Mouse (Mus musculus) urinary bladder, adult 18-20 months (tissue): ENCODE results near the gene Frs3.
"Not testable (repeated sequence)": the region's sequence is repeated elsewhere in the genome, so short reads cannot be mapped to it uniquely, and the experiment has no call there.

ENCODE experiments used
- DNase-seq, 2 experiments: peaks; one replicate each; pipeline ENCODE4 v3.0.0; 2022; ENCODE audit warnings: low spot score in 2 of 2, mixed read lengths in 2 of 2

Gene Frs3

DNA sequence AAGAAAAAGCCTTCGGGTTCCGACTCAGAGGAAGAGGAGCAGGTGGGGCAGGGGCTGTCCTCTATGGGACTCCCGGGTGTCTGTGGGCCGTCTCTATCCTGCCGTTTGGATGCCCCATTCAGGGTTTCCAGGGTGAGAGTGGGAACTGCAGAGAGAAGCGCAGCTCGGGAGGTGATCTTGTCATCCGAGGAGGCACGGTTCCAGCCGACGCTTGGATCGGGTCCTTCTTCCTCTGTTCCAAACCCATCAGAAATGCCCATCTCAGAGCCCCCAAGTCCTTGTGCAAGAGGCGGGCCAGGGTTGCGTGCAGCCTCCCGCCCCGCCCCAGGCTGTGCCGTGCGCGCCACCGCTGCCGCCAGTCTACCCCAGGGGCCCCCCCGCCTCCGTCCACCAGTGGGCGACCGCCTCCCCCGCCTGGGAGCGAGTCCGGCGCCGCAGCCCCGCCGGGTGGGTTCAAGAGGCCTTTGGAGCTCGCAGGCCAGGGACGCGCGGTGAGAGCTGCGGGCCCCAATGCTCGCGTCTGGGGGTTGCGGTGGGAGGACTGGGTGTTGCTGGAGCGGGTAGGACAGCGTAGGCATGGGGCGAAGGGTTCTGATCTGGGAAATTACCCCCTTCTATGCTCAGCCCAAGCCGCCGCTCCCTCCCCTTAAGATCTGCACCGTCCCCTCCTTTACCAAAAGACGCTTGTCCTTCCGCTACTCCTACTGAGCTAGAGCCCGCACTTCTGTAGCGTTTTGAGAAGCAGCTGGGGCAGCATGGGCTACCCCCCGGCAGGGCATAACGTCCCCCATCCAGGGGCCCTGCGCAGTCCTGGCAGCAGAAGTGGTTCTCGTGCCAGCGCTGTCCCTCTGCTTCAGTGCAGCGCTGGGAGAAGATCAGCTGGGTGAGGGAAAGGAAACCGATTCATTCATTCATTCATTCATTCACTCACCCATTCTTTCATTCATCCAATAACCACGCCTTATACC lies at the start of gene Frs3:
TSS of gene Frs3 (plus strand) at position 423 of the 968 bp plus-strand sequence.
- DNase-seq = peak; percentile 37 to 56

DNA sequence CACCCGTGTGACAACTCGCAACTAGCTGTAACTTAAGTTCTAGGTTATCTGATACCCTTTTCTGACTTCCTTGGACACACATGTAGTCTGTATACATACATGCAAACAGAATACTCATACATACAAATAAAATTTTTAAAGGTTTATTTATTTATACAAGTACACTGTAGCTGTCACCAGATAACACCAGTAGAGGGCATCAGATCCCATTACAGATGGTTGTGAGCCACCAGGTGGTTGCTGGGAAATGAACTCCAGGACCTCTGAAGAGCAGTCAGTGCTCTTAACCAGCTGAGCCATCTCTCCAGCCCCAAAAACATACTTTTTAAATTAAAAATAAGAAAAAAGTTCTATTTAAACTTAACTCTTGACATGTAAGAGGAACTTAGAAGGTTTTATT lies 45.8 kb upstream of the Frs3 start:
- no peak for DNase-seq

DNA sequence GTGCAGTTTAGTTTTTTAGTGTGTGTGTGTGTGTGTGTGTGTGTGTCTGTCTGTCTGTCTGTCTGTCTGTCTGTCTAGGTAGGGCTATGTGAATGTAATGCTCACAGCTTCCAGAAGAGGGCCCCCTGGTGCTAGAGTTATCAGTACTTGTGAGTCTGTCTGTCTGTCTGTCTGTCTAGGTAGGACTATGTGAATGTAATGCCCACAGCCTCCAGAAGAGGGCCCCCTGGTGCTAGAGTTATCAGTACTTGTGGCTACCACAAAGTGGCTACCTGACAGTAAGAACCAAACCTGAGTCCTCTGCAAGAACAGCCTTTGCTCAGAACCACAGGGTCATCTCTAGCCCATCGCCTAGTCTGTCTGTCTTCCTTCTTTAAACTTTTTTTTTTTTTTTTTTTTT lies 42.1 kb upstream of the Frs3 start:
- peak; percentile 6 to 25 for DNase-seq

DNA sequence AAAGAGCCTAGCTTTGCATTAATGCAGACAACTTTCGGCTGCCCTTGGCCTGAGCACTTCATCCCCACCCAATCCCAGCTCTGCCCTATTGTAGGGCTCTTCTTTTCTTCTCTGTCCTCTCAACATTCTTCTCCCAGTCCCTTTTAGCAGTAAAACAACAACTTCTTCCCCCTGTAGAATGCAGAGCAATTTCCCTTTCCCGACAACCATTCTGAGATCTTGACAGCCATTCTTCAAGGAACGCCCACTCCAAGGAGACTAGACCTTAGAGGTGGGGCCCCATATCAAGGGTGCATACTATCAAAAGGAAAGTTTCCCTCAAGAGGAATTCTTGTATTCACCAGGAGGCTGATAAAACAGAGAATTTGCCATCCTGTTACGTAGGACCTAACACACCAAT lies 39.9 kb upstream of the Frs3 start:
- no peak for DNase-seq

DNA sequence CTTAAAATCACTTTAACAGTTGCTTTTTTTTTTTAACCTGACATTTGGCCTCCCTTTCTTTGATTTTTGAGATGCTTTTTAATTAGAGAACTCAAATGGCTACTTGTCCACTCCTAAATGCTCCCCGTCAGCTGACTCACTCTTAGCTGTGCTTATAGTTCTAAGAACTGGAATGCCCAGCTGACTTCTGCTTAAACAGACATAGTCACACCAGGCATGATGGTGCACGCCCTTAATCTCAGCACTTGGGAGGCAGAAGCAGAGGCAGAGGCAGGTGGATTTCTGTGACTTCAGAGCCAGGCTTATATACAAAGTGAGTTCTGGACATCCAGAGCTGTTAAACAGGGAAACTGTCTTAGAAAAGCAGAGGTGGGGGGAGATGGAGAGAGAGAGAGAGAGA lies 36.9 kb upstream of the Frs3 start:
- DNase-seq = no peak

DNA sequence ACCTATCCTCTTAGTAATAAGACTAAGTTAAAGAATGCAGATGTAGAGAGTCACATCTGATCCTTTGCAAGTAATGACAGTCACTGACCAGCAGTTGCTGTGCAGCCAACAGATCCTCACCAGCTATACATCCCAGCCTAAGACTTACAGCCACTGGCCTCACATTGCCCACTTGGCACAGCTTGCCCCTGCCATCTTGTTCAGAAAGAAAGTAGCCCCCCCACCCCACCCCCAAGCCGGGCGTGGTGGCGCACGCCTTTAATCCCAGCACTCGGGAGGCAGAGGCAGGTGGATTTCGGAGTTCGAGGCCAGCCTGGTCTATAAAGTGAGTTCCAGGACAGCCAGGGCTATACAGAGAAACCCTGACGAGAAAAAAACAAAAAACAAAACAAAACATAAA lies 34.5 kb upstream of the Frs3 start:
- DNase-seq = not testable (repeated sequence)

DNA sequence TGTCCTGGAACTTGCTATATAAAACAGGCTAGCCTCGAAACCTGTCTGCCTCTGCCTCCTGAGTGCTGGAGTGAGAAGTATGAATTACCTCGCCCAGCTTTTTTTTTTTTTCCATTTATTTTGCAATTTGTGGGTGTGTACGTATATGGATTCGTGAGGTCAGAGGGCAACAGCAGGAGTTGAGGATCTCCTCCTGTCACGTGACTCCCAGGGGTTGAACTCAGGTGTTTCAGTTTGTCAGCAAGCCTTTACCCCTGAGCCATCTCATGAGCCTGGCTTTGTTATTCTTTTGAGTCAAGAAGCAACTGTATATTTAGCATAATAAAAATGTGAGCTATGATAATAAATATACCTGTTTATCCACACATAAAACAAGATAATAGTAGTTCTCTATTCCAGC lies 33.1 kb upstream of the Frs3 start:
- DNase-seq = no peak

DNA sequence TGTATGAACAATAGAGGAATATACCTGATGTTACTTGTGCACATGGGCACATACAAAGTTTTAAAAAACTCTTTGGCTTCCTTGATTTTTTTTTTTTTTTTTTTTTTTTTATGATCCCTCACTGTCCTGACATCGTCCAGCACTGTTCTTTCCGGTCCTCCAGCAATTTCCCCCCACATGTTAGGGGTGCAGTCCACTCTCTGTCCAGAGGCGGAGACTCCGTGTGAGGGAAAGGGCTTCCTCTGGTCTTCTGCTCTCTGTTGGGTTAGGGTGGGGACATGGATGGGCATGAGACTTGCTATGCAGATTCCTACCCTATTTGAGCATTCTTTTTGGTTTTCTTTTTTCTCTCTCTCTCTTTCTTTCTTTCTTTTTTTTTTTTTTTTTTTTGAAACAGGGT lies 30.9 kb upstream of the Frs3 start:
- DNase-seq = no peak

DNA sequence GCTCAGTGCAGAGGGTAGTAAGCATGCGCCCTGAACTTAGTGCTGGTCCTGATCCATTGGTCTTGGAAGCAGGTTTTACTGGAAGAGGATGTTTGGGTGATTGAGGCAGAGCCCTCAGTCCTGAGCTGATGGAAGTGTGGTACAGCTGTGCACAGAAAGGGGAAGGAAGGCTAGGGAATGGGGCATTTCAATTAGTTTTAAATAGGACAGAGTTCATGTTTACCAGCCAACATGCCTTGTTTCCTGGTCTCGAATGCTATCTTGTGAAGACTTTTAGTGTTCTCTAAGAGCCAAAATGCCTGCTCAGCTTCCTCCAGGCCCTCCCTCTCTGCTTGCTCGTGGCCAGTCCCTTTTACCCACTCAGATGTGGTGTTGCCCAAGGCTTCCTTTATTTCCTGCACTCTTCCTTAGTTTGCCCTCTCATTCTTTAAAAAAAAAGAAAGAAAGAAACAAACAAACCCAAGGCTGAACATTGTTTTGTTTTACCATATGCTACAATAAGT lies 30.0 kb upstream of the Frs3 start:
- DNase-seq = no peak

DNA sequence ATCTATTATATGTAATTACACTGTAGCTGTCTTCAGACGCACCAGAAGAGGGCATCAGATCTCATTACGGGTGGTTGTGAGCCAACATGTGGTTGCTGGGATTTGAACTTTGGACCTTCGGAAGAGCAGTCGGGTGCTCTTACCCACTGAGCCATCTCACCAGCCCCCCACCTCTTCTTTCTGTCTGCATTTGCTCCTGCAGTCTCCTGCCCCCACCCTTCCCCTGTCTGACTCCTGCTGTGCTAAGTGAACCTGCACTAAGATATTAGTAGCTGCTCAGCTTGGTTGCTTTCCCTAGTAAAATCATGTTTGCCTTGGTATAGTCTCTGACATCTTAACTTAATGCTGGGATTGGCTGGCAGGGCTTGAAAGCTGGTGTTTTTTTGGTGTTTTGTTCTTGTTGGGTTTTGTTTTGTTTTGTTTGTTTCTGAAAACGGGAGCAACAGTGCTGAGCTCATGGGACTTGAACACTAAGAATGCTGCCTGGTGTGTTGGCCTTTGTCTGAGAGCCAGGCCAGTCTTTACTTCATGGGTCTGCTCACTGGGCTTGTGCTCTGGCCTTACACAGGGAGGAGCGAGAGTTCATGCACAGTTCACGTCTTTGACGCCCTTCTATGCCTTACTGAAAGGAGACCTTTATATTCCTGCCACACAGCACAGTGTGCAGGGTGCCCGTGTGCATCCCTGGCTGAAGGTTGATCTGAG lies 25.7 kb upstream of the Frs3 start:
- DNase-seq = no peak

DNA sequence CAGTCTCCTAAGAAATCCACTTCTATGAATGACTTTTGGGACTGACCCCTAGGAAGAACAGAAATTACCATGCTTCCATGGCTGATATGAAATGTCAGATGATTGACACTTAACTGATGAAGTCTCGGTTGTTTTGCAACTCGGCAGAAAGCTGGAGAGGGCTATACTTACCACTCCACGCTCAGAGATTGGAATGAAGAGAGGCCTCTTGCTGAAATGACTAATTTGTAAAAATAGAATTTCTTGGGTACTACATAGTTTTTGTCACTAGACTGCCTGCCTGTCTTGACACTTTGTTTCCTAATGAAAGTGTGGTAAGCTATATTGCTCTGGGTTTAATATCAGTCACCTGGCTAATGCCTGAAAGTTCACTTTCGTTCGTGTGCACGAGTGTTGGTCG lies 24.4 kb upstream of the Frs3 start:
- DNase-seq = no peak

DNA sequence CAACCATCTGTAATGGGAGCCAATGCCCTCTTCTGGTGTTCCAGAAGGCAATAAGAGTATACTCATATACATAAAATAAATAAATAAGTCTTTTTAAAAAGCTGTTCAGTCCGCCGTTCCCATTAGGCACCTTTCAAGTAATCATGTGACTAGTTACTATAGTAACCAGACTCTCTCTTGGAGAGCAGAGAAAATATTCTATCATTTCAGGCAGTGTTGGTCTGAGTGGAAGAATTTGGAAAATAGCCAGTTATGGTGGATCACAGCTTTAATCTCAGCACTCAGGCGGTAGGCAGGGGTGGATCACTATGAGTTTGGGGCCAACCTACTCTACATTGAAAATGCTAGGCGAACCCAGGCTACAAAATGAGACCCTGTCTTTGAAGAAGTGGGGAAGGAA lies 19.7 kb upstream of the Frs3 start:
- DNase-seq = no peak

DNA sequence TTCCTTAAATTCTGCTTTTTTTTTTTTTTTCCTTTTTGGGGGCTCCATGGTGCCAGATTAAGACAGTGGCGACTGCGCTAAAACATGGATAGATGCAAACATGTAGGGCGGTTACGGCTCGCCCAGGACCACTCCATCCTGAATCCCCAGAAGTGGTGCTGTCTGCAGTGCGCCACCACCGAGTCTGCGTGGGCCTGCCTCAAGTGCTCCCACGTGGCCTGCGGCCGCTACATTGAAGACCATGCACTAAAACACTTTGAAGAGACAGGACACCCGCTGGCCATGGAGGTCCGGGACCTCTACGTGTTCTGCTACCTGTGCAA lies 16.9 kb upstream of the Frs3 start:
- DNase-seq = no peak

DNA sequence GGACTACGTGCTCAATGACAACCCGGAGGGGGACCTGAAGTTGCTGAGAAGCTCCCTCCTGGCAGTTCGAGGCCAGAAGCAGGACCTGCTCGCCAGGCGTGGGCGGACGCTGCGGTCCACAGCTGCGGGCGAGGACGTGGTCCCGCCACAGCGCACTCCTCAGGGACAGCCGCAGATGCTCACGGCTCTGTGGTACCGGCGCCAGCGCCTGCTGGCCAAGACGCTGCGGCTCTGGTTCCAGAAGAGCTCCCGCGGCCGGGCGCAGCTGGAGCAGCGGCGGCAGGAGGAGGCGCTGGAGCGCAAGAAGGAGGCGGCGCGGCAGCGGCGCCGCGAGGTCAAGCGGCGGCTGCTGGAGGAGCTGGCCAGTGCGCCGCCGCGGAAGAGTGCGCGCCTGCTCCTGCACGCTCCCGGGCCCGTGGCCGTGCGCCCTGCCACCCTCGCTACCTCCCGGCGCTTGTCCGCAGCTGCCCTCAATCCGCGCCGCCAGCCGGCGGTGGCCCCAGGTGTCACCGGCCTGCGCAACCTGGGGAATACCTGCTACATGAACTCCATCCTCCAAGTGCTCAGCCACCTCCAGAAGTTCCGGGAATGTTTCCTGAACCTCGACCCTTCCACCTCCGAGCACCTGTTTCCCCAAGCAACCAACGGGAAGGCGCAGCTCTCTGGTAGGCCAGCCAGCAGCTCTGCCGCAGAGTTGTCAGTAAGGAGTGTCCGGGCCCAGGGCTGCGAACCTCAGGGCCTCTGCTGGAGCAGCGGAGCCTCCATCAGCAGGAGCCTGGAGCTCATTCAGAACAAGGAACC lies 16.3 kb upstream of the Frs3 start:
- DNase-seq = peak; percentile 42 to 53

DNA sequence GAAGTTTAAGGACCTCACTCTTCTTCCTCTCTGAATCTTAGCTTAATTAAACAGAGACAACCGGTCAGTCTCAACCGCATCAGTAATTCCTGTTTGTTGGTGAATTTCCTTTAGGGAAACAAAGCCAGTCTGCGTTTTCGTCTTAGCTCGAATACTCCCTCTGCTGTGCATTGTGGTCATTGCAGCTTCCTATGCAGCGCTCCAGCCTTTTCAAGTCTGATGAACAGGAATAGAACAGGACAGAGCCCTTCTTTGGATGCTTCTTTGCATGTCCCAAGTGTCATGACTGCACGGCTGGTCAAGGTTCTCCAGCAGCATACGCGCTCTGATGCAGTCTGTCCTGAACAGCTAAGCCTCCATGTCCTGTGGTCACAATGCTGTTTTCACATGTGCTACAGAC lies 12.2 kb upstream of the Frs3 start:
- DNase-seq = peak; percentile 42 to 58

DNA sequence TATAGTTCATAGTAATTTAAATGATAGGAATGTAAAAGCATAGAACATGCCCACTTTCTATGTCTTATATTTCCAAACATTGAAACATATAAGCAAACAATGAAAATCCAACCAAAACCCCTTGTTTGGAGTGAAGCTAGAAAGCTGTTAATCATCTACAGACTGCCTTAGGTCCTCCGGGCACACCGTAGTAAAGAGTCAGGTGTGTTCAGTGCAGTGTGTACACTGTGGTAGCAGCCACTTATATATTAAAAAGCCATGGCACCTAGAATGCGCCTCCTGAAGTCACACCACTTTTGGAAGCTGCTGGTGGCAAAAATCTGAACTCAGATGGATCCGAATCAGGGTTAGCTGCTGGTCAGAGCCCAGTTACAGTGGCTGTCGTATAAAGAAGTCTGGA lies 10.6 kb upstream of the Frs3 start:
- DNase-seq = no peak

DNA sequence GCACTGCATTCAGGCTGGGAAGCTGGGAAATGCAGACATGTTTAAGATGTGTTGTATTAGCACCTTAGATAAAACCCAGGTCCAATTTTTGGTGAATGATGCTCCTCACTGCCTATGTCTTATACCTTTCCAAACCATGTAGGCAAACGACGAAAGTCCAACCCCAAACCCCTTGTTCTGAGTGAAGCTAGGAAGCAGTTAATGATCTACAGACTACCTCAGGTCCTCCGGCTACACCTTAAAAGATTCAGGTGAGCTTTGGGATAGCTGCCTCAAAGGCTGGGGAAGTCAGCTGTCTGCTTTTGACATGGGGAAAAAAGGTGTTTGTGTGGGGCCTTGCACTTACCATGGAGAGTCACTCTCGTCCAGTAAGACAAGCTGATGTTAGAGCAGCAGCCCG lies 10.1 kb upstream of the Frs3 start:
- no peak for DNase-seq

DNA sequence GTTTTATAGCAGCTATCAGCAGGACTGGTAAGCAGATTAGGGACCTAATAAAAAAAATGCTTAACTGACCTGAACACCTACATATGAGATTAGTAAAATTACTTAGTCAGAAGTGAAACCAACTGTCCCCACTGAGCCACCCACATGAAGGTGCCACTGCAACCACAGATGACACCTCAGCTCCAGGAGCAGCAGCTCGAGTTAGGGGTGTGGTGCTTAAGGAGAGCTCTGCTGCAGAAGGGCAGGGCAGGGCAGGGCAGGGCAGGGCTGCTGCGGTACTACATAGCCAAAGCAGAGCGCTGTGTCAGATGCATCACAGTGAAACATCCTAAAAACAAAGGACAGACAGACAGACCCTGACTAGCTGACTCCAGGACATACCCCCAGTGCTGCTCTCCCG lies 6.0 kb upstream of the Frs3 start:
- no peak for DNase-seq

DNA sequence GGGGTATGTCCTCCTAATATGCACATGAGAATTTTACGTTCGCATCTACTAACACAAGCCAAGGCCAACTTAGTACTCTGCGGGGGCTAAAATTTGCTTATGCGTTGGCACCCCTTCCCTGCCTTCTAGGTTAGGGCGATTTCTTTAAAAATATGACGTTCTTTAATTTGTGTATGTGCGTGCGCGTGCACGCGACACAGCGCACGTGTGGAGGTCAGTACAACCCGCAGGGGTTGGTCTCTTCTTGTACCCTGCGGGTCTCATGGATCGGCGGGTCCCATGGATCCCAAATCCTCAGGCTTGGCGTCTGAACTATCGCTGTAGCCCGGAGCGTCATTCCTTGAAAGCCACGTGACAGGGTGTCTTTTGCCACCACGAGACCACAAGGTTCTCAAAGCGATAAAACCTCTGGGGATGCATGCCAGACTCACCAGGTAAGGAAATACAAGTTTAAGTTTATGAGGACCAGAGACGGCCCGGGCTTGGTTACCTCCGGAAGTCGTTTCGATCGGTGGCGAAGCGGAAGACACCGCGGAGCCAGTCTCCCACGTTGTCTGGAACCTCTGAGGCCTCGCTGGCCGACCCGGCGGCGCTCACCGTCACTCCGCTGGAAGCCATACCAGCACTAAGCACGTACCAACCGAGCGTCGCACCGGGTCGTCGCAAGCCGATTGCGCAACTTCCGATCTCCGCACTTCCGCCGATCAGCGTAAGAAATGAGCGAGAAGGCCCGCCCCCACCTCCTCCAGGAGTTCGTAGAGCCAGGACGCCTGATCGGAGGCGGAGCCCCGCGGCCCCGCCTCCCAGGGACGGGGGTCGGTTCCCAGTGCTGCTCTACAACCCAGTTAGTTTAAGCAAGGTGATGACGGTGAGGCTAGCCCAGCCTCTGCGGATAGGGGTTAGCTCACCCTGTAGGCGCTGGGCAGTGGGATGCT lies 1.2 kb upstream of the Frs3 start:
- DNase-seq = peak; percentile 89 to 92

DNA sequence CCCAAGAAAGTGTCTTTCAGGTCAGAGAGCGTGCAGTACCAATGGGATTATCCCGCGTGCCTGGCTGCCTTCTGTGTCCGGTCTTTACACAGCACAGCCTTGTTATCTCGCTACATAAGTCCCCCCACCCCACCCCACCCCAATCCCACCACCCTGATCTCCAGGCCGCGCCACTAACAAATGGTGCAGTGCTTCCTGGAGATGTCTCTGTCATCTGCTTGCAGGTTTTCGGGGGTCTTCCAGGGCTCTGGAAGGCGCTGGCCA lies 554 bp upstream of the Frs3 start, which contains the start of gene Tomm6:
TSS of gene Tomm6 (minus strand) at position 43 of the 264 bp plus-strand sequence.
- DNase-seq = no peak

DNA sequence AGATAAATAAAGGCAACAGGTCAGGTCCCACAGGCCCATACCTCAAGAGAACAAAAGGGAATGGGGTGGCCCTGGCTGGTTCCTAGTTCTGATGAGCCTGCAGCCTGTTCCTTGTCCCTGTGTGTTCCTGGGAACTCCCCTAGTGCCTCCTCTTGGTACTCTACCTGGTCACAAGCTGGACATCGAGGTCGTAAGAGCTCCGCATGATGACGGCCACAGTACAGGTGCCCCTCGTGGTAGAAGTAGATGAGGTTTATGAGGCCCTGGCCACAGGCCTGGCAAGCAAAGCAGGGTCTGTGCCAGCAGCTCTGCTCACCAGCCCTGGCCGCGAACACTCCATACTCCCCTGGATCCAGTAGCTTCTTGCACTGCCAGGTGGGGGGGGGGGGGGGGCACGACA lies 1.1 kb downstream of the Frs3 start:
- no peak for DNase-seq
